Mouse (Mus musculus): ENCODE measurements around the gene Mfge8.

The Mfge8 gene

GRCm38 (mm10) chr7:79148711-79149266, at the start of gene Mfge8:
Gene Mfge8 (minus strand): TSS chr7:79149060.
- no peak for DNase-seq (ENCODE audit: low read depth, low spot score)

GRCm38 (mm10) chr7:79194560-79195413, 45.9 kb upstream of the Mfge8 start:
- peak; percentile 33 for DNase-seq (ENCODE audit: low read depth, low spot score)

DNA sequence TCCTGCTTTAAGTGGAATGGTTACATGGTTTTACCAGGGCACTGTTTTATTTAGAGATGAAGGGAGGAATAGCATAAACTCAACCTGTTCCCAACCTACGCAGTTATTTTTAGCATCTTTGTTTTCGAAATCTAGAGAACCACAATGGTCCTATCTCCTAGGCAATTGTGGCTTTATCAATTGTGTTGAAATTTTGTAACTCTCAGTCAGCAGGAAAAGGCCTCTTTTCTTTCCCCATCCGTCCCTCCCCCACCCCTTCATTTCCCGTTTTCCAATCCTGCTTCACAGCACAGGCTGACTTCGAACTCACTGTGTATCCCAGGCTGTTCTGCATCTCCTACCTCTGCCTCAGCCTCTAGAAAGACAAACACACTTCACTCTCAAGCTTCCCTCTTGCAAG, 45.1 kb upstream of the Mfge8 start:
- peak; percentile 17 for DNase-seq (ENCODE audit: low read depth, low spot score)

- DNase-seq (ENCODE audit: low read depth, low spot score): no peak
Observed at GRCm38 (mm10) chr7:79191501-79191900, 42.6 kb upstream of the Mfge8 start.

- no peak for DNase-seq (ENCODE audit: low read depth, low spot score)
Observed at GRCm38 (mm10) chr7:79190592-79190991, 41.7 kb upstream of the Mfge8 start.

GRCm38 (mm10) chr7:79189211-79189610, 40.4 kb upstream of the Mfge8 start:
- DNase-seq (ENCODE audit: low read depth, low spot score): no peak

- DNase-seq (ENCODE audit: low read depth, low spot score): no peak
Observed at GRCm38 (mm10) chr7:79187591-79187990, 38.7 kb upstream of the Mfge8 start.

- DNase-seq (ENCODE audit: low read depth, low spot score): no peak
Observed at GRCm38 (mm10) chr7:79183417-79183816, 34.6 kb upstream of the Mfge8 start.

DNA sequence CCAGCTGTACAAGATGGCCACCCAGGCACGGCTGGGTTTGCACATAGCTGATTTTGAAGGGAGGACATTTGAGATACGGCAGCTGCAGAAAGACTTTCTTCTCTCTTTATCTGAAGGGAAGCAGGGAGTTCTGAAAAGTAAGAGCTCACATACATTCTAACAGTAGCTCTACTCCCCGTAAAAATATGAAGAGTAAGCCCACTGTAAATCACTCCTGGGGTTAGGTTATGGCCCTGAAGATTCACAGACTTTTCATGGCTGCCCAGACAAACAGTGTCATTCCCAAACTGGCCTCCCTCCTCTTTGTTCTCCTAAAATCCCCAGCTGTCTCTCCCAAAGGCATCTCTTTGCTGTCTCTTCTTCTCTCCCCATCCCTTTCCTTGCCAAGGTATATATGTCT, 24.9 kb upstream of the Mfge8 start:
- DNase-seq (ENCODE audit: low read depth, low spot score): no peak

GRCm38 (mm10) chr7:79171782-79172181, 22.9 kb upstream of the Mfge8 start:
- DNase-seq (ENCODE audit: low read depth, low spot score): no peak

DNA sequence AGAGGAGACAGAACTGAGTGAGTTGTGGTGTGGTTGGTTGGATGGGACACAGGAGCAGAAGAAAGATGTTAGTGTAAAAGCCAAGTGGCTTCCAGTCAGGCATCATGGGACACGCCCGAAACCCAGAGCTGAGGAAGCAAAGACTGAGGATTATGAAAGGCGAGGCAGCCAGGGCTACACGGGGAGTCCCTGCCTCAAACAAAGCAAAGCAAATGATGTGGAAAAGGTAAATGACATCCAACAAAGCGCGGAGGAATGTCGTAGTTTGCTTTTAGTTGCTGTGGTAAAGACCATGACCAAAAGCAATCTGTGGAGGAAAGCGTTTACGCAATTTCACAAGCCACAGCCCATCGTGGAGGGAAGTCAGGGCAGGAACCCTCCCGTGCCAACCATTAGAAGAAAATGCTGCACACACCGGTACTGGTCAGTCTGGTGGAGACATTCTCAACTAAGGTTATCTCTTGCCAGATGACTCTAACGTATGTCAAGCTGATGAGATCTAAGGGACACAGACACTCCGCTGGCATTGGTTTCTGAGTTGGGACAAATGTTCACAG, 18.2 kb upstream of the Mfge8 start:
- no peak for DNase-seq (ENCODE audit: low read depth, low spot score)

DNA sequence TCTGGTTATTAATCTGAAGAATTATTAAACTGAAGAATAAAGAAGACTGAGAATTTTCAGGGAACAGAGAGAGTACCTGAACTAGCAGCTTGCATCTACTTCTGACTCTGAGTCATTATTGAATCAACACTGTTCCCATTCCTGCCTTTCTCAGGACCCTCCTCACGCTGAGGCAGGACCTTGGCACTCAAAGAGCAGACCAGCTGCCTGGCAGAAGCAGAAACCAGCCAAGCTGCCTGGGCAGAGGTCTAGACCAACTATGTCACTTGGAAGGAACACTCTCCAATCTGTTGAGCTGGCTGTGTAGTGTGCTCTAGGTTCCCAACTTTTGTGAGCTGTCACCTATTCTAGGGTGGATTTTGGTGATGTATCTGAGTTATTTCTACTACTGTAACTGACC, 10.5 kb upstream of the Mfge8 start:
- DNase-seq (ENCODE audit: low read depth, low spot score): no peak

- DNase-seq (ENCODE audit: low read depth, low spot score): no peak
Observed at GRCm38 (mm10) chr7:79149522-79149921, 662 bp upstream of the Mfge8 start.

DNA sequence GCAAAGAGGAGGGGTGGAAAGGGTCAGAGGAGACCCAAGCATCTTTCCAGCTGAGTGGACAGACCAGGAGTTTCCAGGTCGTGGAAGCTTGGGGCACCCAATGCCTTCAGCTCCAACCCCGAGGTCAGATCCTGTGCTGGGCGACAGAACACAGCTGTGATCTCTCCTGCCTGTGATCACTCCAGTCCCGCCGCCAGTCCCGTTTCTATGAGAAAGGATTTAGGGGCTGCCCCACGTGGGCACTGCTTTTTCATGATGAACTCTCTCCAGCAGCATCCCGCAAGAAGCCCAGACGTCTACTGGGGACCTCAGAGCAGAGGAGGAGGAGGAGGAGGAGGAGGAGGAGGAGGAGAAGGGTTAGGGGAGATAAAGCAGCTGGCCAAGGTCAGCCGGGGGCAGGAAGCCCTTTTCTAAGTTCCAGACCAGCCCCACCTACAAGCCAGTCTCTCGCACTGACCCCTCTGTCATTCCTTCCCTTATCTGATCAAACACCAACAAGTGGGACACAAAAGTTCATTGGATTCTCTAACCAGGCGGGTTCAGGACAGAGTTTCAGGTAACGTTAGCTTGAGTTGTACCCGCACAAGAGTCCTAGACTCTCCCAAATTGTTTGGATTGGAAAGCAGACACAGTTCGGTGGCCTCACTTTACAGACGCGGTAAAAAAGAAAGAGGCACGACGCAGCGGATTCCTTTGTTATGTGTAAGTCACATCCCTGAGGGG, 768 bp downstream of the Mfge8 start:
- no peak for DNase-seq (ENCODE audit: low read depth, low spot score)

GRCm38 (mm10) chr7:79147011-79147837, 1.6 kb downstream of the Mfge8 start:
- DNase-seq (ENCODE audit: low read depth, low spot score): no peak

DNA sequence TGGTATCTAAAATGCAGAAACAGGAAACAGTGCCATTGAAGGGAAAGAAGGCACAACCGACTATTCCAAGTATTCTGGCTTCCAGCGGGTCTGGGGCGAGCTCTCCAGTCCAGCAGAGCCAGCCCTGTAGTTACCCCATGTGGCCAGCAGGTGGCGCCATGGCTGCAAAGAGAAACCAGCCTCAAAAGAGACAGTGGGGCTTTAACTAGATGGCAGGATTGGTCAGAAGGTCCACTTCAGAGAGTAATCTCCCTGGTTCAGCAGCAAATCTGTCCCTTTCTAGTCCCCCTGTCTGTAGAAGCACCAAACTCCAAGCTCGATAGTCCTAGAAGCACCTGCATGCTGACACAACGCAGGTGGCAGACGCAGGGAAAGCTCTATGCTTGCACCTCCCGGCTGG, 8.0 kb downstream of the Mfge8 start:
- peak; percentile 13 for DNase-seq (ENCODE audit: low read depth, low spot score)

- no peak for DNase-seq (ENCODE audit: low read depth, low spot score)
Observed at GRCm38 (mm10) chr7:79139891-79140591, 8.8 kb downstream of the Mfge8 start.

- no peak for DNase-seq (ENCODE audit: low read depth, low spot score)
Observed at GRCm38 (mm10) chr7:79139328-79139824, 9.5 kb downstream of the Mfge8 start.

DNA sequence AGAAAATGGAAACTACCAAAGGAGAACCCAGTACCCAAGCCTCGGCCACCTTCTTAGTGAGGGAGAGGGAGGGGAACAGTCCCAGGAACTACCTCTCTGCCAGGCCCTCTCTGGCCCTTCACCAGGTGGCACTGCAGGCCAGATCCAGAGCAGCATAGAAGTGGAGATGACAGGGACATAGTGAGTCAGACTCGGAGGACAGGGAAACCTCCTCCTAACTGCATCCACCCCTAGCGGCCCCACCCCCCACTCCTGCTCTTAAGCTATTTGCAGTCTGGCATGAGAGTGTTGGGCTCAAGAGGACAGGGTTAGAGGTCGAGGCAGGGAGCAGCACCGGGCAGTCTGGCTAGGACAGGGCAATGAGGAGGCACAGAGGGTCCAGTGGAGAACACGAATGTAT, 15.5 kb downstream of the Mfge8 start:
- no peak for DNase-seq (ENCODE audit: low read depth, low spot score)

GRCm38 (mm10) chr7:79130843-79131444, 17.9 kb downstream of the Mfge8 start, which contains the start of gene Hapln3:
Gene Hapln3 (minus strand): TSS chr7:79131018.
- no peak for DNase-seq (ENCODE audit: low read depth, low spot score)
